Mouse (Mus musculus) heart, embryonic 14.5 days (tissue): ENCODE results near the gene Mgat5. TPM values are rescaled to one million over a fixed set of nuclear protein-coding genes. Genes with fewer than 3 reads are reported as not detected.
A peak's percentile ranks its signal among the peaks of the same experiment; 100 is the strongest.

ENCODE experiments used
- ATAC-seq: fragments of 200-750 bp; cut with Nextera tagmentation; 2 replicates; pipeline ENCODE4 v1.8.0; 2017; ENCODE audit warnings: low read depth, moderate TSS enrichment; ENCODE audit not compliant: insufficient number of reproducible peaks, insufficient read depth, low FRiP score
- H3K27ac ChIP-seq, 2 experiments: fragments of 200-500 bp in 1 of 2; fragments of 300-500 bp in 1 of 2; sonication (generic) in 1 of 2; replicated peaks in 1 of 2; 2 replicates each; pipeline ENCODE4 v1.5.1; 2012 to 2014; ENCODE audit warnings: low read depth in 2 of 2, low read length in 2 of 2, control low read depth in 1 of 2, mild to moderate bottlenecking in 1 of 2, mixed read lengths in 1 of 2; ENCODE audit not compliant: control insufficient read depth in 1 of 2, insufficient read depth in 1 of 2
- H3K27me3 ChIP-seq: fragments of 300-500 bp; sonication (generic); 2 replicates; pipeline ENCODE4 v1.6.1; 2014; ENCODE audit warnings: mild to moderate bottlenecking, low read length, control low read depth; ENCODE audit not compliant: control insufficient read depth, insufficient read depth
- H3K36me3 ChIP-seq: fragments of 300-500 bp; sonication (generic); 2 replicates; pipeline ENCODE4 v1.6.1; 2014; ENCODE audit warnings: mild to moderate bottlenecking, control low read depth, low read length, mixed read lengths; ENCODE audit not compliant: control insufficient read depth, insufficient read depth
- H3K4me1 ChIP-seq, 2 experiments: fragments of 200-500 bp in 1 of 2; fragments of 300-500 bp in 1 of 2; sonication (generic) in 1 of 2; 2 replicates each; pipeline ENCODE4 v1.6.1; 2012 to 2014; ENCODE audit warnings: low read length in 2 of 2, control low read depth in 1 of 2, mixed read lengths in 1 of 2; ENCODE audit not compliant: control insufficient read depth in 2 of 2, insufficient read depth in 2 of 2
- H3K4me2 ChIP-seq: fragments of 300-500 bp; sonication (generic); 2 replicates; pipeline ENCODE4 v1.6.1; 2014; ENCODE audit warnings: mild to moderate bottlenecking, low read length
- H3K4me3 ChIP-seq, 2 experiments: fragments of 200-500 bp in 1 of 2; fragments of 300-500 bp in 1 of 2; sonication (generic) in 1 of 2; 2 replicates each; pipeline ENCODE4 v1.5.1; 2012 to 2014; ENCODE audit warnings: low read length in 2 of 2, mild to moderate bottlenecking in 2 of 2, control low read depth in 1 of 2, low read depth in 1 of 2, moderate library complexity in 1 of 2; ENCODE audit not compliant: control insufficient read depth in 1 of 2, insufficient read depth in 1 of 2
- H3K9ac ChIP-seq: fragments of 300-500 bp; sonication (generic); 2 replicates; pipeline ENCODE4 v1.6.1; 2014; ENCODE audit warnings: mild to moderate bottlenecking, low read length
- H3K9me3 ChIP-seq: fragments of 300-500 bp; sonication (generic); 2 replicates; pipeline ENCODE4 v1.6.1; 2016; ENCODE audit warnings: low read length, control low read depth; ENCODE audit not compliant: control insufficient read depth
- WGBS: fragments of 180-500 bp; shearing (Covaris S2); extraction: QIAGEN DNeasy Blood & Tissue Kit; methylation state at CpG from one replicate; pipeline ENCODE4 v1.1.7; 2014; 5-methylcytosine and 5-hydroxymethylcytosine counted together
- polyA plus RNA-seq: library from polyadenylated mRNA; unstranded; fragments of >200 nt; fragmentation: Nextera tagmentation; extraction: Ambion mirVana; gene quantifications from 2 replicates; pipeline ENCODE4 v1.2.1, GENCODE M21; 2014

The Mgat5 gene
- 5.3 and 6.0 TPM in 2 replicates for polyA plus RNA-seq

- Histone ChIP-seq H3K4me1 (peaks cover 5 to 11% of the 10 kb centered on the region in 2 experiments; a peak in 2 of 4 replicates), H3K27ac (peak within 1 kb of the TSS; percentile 87 to 98), H3K9ac (peak within 1 kb of the TSS; percentile 84), H3K4me2 (peak within 1 kb of the TSS; percentile 89), H3K36me3 (no peaks in the 10 kb centered on the region), H3K27me3 (no peaks in the 10 kb centered on the region), H3K9me3 (no peaks in the 10 kb centered on the region), H3K4me3 (peak within 1 kb of the TSS; percentile 73 to 88)
- 1% methylated on average over 51 of the region's 51 CpGs for WGBS
- peak; percentile 88 for ATAC-seq
Observed at GRCm38 (mm10) chr1:127204817-127205485, at the start of gene Mgat5. Gene Mgat5 (plus strand): TSS chr1:127205015.

- Histone ChIP-seq H3K4me1 (no peaks in the 10 kb centered on the region), H3K4me3 (no peak overlapping the region), H3K9ac (no peak overlapping the region), H3K4me2 (no peak overlapping the region), H3K9me3 (0 out of 2 replicates have a peak, but pooled peaks cover 4% of the 10 kb centered on the region), H3K36me3 (no peaks in the 10 kb centered on the region), H3K27me3 (no peaks in the 10 kb centered on the region), H3K27ac (no peak overlapping the region)
- 83% methylated on average over 5 of the region's 5 CpGs for WGBS
- no peak for ATAC-seq
Observed at GRCm38 (mm10) chr1:127160118-127160760, 44.6 kb upstream of the Mgat5 start.

- 80% methylated on average over 4 of the region's 4 CpGs for WGBS
- Histone ChIP-seq H3K27ac (no peak overlapping the region), H3K9me3 (0 out of 2 replicates have a peak, but pooled peaks cover 4% of the 10 kb centered on the region), H3K4me1 (no peaks in the 10 kb centered on the region), H3K4me2 (no peak overlapping the region), H3K4me3 (no peak overlapping the region), H3K9ac (no peak overlapping the region), H3K27me3 (no peaks in the 10 kb centered on the region), H3K36me3 (no peaks in the 10 kb centered on the region)
- ATAC-seq: no peak
Observed at GRCm38 (mm10) chr1:127164589-127165160, 40.1 kb upstream of the Mgat5 start.

GRCm38 (mm10) chr1:127166521-127166920, 38.3 kb upstream of the Mgat5 start:
- H3K36me3 ChIP-seq: no peaks in the 10 kb centered on the region
- H3K9me3 ChIP-seq: 0 out of 2 replicates have a peak, but pooled peaks cover 4% of the 10 kb centered on the region
- H3K4me3 ChIP-seq: no peak overlapping the region
- H3K4me2 ChIP-seq: no peak overlapping the region
- no peaks in the 10 kb centered on the region for H3K27me3 ChIP-seq
- no peak overlapping the region for H3K27ac ChIP-seq
- H3K9ac ChIP-seq: no peak overlapping the region
- peaks cover 3% of the 10 kb centered on the region in 2 experiments; a peak in 2 of 4 replicates for H3K4me1 ChIP-seq
- ATAC-seq: no peak

GRCm38 (mm10) chr1:127167586-127167985, 37.2 kb upstream of the Mgat5 start:
- no peak overlapping the region for H3K4me3 ChIP-seq
- H3K27ac ChIP-seq: no peak overlapping the region
- peaks cover 3 to 4% of the 10 kb centered on the region in 2 experiments; a peak in 2 of 4 replicates for H3K4me1 ChIP-seq
- H3K36me3 ChIP-seq: no peaks in the 10 kb centered on the region
- no peak overlapping the region for H3K9ac ChIP-seq
- no peak for ATAC-seq
- H3K27me3 ChIP-seq: no peaks in the 10 kb centered on the region
- 88% methylated on average over 1 of the region's 1 CpGs for WGBS
- H3K4me2 ChIP-seq: no peak overlapping the region
- 0 out of 2 replicates have a peak, but pooled peaks cover 4% of the 10 kb centered on the region for H3K9me3 ChIP-seq

GRCm38 (mm10) chr1:127168205-127168604, 36.6 kb upstream of the Mgat5 start:
- H3K9ac ChIP-seq: no peak overlapping the region
- no peak for ATAC-seq
- 70% methylated on average over 8 of the region's 8 CpGs for WGBS
- no peak overlapping the region for H3K4me3 ChIP-seq
- no peak overlapping the region for H3K4me2 ChIP-seq
- 0 out of 2 replicates have a peak, but pooled peaks cover 4% of the 10 kb centered on the region for H3K9me3 ChIP-seq
- H3K4me1 ChIP-seq: peaks cover 3 to 4% of the 10 kb centered on the region in 2 experiments; a peak in 2 of 4 replicates
- H3K27me3 ChIP-seq: no peaks in the 10 kb centered on the region
- H3K36me3 ChIP-seq: no peaks in the 10 kb centered on the region
- no peak overlapping the region for H3K27ac ChIP-seq

GRCm38 (mm10) chr1:127169516-127169915, 35.3 kb upstream of the Mgat5 start:
- Histone ChIP-seq H3K4me2 (no peak overlapping the region), H3K9ac (no peak overlapping the region), H3K4me3 (no peak overlapping the region), H3K9me3 (no peaks in the 10 kb centered on the region), H3K27me3 (no peaks in the 10 kb centered on the region), H3K36me3 (no peaks in the 10 kb centered on the region), H3K27ac (no peak overlapping the region), H3K4me1 (peaks cover 10 to 13% of the 10 kb centered on the region in 2 experiments; a peak in 3 of 4 replicates)
- WGBS: 80% methylated on average over 8 of the region's 8 CpGs
- no peak for ATAC-seq
